Mouse (Mus musculus): ENCODE data around the gene Bst1.

DNA sequence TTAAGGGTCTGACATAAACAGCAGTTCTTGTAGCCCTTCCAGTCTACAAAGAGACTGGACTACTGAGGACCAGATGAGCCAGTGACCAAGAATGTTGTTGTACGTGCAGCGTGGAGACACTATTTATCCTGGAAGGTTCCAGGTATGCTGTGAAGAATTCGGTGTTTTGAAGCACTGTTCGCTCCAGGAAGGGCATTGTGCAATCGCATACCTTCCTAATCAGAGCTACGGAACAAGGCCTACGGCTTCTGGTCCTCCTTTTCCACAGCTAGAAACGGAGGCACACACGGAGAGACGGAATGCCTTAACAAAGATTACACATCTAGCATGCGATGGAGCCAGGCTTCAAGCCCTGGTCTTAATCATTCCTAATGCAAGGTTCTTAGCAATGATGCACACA, 2.1 kb downstream of the Bst1 start:
- TF ChIP-seq GATA1 (IDR thresholded peaks at IDR 0.05; ENCODE audit: low read length) (no peak), TAL1 (IDR thresholded peaks at IDR 0.05; ENCODE audit: low read length) (no peak)
